Mouse (Mus musculus) MEL (cell line): Measurements from ENCODE around the gene Sap18b. TPM values are rescaled to one million over a fixed set of nuclear protein-coding genes. Genes with fewer than 3 reads are reported as not detected.
A peak's percentile ranks its signal among the peaks of the same experiment; 100 is the strongest.

Source experiments
- DNase-seq: peaks from one replicate; pipeline ENCODE4 v3.0.0; 2011; ENCODE audit warnings: low read depth, low spot score
- H3K27ac ChIP-seq: 2 replicates; pipeline ENCODE4 v1.5.1; 2012; ENCODE audit warnings: low read depth, mild to moderate bottlenecking, control low read depth, low read length, moderate library complexity; ENCODE audit not compliant: control insufficient read depth
- H3K27me3 ChIP-seq, 2 experiments: fragments of 150-350 bp in 1 of 2; sonication (generic) in 1 of 2; 2 replicates each; pipeline ENCODE4 v1.6.1; 2012; ENCODE audit warnings: low read length in 2 of 2, mild to moderate bottlenecking in 2 of 2, improper control_type of control experiment in 1 of 2, moderate library complexity in 1 of 2; ENCODE audit not compliant: insufficient read depth in 2 of 2, control insufficient read depth in 1 of 2
- H3K36me3 ChIP-seq, 2 experiments: 2 replicates each; pipeline ENCODE4 v1.6.1; 2012 to 2014; ENCODE audit warnings: low read length in 2 of 2, improper control_type of control experiment in 1 of 2, inconsistent platforms in 1 of 2, mild to moderate bottlenecking in 1 of 2; ENCODE audit not compliant: insufficient read depth in 2 of 2, control insufficient read depth in 1 of 2
- H3K4me1 ChIP-seq, 2 experiments: fragments of 150-350 bp in 1 of 2; sonication (generic) in 1 of 2; 2 replicates each; pipeline ENCODE4 v1.6.1; 2012; ENCODE audit warnings: low read length in 2 of 2, improper control_type of control experiment in 1 of 2, mild to moderate bottlenecking in 1 of 2; ENCODE audit not compliant: insufficient read depth in 2 of 2, control insufficient read depth in 1 of 2
- H3K4me3 ChIP-seq, 2 experiments: fragments of 150-350 bp in 1 of 2; sonication (generic) in 1 of 2; 2 replicates each; pipeline ENCODE4 v1.5.1; 2012; ENCODE audit warnings: low read depth in 2 of 2, low read length in 2 of 2, mild to moderate bottlenecking in 2 of 2, moderate library complexity in 2 of 2, control low read depth in 1 of 2, improper control_type of control experiment in 1 of 2; ENCODE audit not compliant: control insufficient read depth in 1 of 2, insufficient read depth in 1 of 2
- H3K79me2 ChIP-seq: 2 replicates; pipeline ENCODE4 v1.6.1; 2012; ENCODE audit warnings: mild to moderate bottlenecking, low read length, moderate library complexity; ENCODE audit not compliant: control insufficient read depth, poor library complexity, insufficient read depth
- H3K9ac ChIP-seq: 2 replicates; pipeline ENCODE4 v1.6.1; 2012; ENCODE audit warnings: low read depth, mild to moderate bottlenecking, control low read depth, low read length, moderate library complexity; ENCODE audit not compliant: control insufficient read depth, poor library complexity, severe bottlenecking
- H3K9me3 ChIP-seq: fragments of 150-350 bp; sonication (generic); replicated peaks from 2 replicates; pipeline ENCODE4 v1.6.1; 2012; ENCODE audit warnings: mild to moderate bottlenecking, low read length, improper control_type of control experiment, moderate library complexity; ENCODE audit not compliant: insufficient read depth
- BHLHE40 ChIP-seq: IDR thresholded peaks from 2 replicates; pipeline ENCODE4 v1.6.1; 2012; ENCODE audit warnings: low read depth, mild to moderate bottlenecking, inconsistent platforms, low read length, improper control_type of control experiment, borderline replicate concordance
- CHD1 ChIP-seq: IDR thresholded peaks from 2 replicates; pipeline ENCODE4 v1.6.1; 2012; ENCODE audit warnings: low read depth, mild to moderate bottlenecking, inconsistent platforms, low read length, improper control_type of control experiment
- CTCF ChIP-seq, 3 experiments: IDR thresholded peaks in 2 of 3; conservative IDR thresholded peaks in 1 of 3; 2 replicates each; pipeline ENCODE4 v1.5.1; 2011 to 2012; ENCODE audit warnings: low read length in 3 of 3, low read depth in 2 of 3, mild to moderate bottlenecking in 2 of 3, improper control_type of control experiment in 1 of 3, inconsistent platforms in 1 of 3, mixed read lengths in 1 of 3, moderate library complexity in 1 of 3; ENCODE audit not compliant: control insufficient read depth in 1 of 3, insufficient read depth in 1 of 3, poor library complexity in 1 of 3, severe bottlenecking in 1 of 3
- E2F4 ChIP-seq: IDR thresholded peaks from 2 replicates; pipeline ENCODE4 v1.6.1; 2011; ENCODE audit warnings: low read depth, low read length, improper control_type of control experiment, borderline replicate concordance
- ELF1 ChIP-seq: IDR thresholded peaks from 2 replicates; pipeline ENCODE4 v1.6.1; 2014; ENCODE audit warnings: low read depth, mild to moderate bottlenecking, inconsistent platforms, low read length, improper control_type of control experiment, moderate library complexity
- EP300 ChIP-seq, 2 experiments: IDR thresholded peaks; 2 replicates each; pipeline ENCODE4 v1.6.1; 2011; ENCODE audit warnings: improper control_type of control experiment in 2 of 2, low read length in 2 of 2, low read depth in 1 of 2, mild to moderate bottlenecking in 1 of 2
- ETS1 ChIP-seq: IDR thresholded peaks from 2 replicates; pipeline ENCODE4 v1.6.1; 2012; ENCODE audit warnings: low read depth, mild to moderate bottlenecking, inconsistent platforms, low read length, improper control_type of control experiment, moderate library complexity
- GABPA ChIP-seq: IDR thresholded peaks from 2 replicates; pipeline ENCODE4 v1.6.1; 2012; ENCODE audit warnings: low read depth, mild to moderate bottlenecking, inconsistent platforms, low read length, improper control_type of control experiment, moderate library complexity
- GATA1 ChIP-seq: IDR thresholded peaks from 2 replicates; pipeline ENCODE4 v1.6.1; 2011; ENCODE audit warnings: low read depth, low read length, improper control_type of control experiment
- HCFC1 ChIP-seq: IDR thresholded peaks from 2 replicates; pipeline ENCODE4 v1.6.1; 2012; ENCODE audit warnings: low read depth, mild to moderate bottlenecking, inconsistent platforms, low read length, improper control_type of control experiment, moderate library complexity
- JUND ChIP-seq: IDR thresholded peaks from 2 replicates; pipeline ENCODE4 v1.6.1; 2011; ENCODE audit warnings: low read depth, mild to moderate bottlenecking, improper control_type of control experiment, low read length
- KAT2A ChIP-seq: conservative IDR thresholded peaks from 2 replicates; pipeline ENCODE4 v1.6.1; 2012; ENCODE audit warnings: low read depth, low read length, improper control_type of control experiment, inconsistent platforms
- MAFK ChIP-seq: IDR thresholded peaks from 2 replicates; pipeline ENCODE4 v1.6.1; 2011; ENCODE audit warnings: low read depth, mild to moderate bottlenecking, low read length, improper control_type of control experiment, borderline replicate concordance
- MAX ChIP-seq: IDR thresholded peaks from 2 replicates; pipeline ENCODE4 v1.6.1; 2011; ENCODE audit warnings: low read length, improper control_type of control experiment
- MAZ ChIP-seq: IDR thresholded peaks from 2 replicates; pipeline ENCODE4 v1.6.1; 2012; ENCODE audit warnings: low read depth, mild to moderate bottlenecking, inconsistent platforms, low read length, improper control_type of control experiment
- MEF2A ChIP-seq: IDR thresholded peaks from 2 replicates; pipeline ENCODE4 v1.6.1; 2014; ENCODE audit warnings: low read depth, mild to moderate bottlenecking, inconsistent platforms, low read length, improper control_type of control experiment; ENCODE audit not compliant: poor library complexity, insufficient replicate concordance, severe bottlenecking; ENCODE audit errors: extremely low read depth
- MXI1 ChIP-seq: IDR thresholded peaks from 2 replicates; pipeline ENCODE4 v1.6.1; 2011; ENCODE audit warnings: mild to moderate bottlenecking, low read depth, low read length, improper control_type of control experiment
- MYB ChIP-seq: IDR thresholded peaks from 2 replicates; pipeline ENCODE4 v1.6.1; 2011; ENCODE audit warnings: mild to moderate bottlenecking, low read depth, low read length, improper control_type of control experiment
- MYC ChIP-seq: IDR thresholded peaks from 2 replicates; pipeline ENCODE4 v1.6.1; 2011; ENCODE audit warnings: low read depth, mild to moderate bottlenecking, low read length, improper control_type of control experiment, moderate library complexity
- NELFE ChIP-seq: IDR thresholded peaks from 2 replicates; pipeline ENCODE4 v1.6.1; 2011; ENCODE audit warnings: low read depth, low read length, improper control_type of control experiment
- NRF1 ChIP-seq: IDR thresholded peaks from 2 replicates; pipeline ENCODE4 v1.6.1; 2014; ENCODE audit warnings: low read depth, mild to moderate bottlenecking, inconsistent platforms, low read length, improper control_type of control experiment, moderate library complexity; ENCODE audit not compliant: poor library complexity, insufficient read depth, severe bottlenecking
- POLR2AphosphoS2 ChIP-seq: IDR thresholded peaks from 2 replicates; pipeline ENCODE4 v1.6.1; 2011; ENCODE audit warnings: low read length, improper control_type of control experiment
- POLR2AphosphoS5 ChIP-seq: IDR thresholded peaks from 2 replicates; pipeline ENCODE4 v1.6.1; 2012; ENCODE audit warnings: low read depth, borderline replicate concordance, mild to moderate bottlenecking, inconsistent platforms, low read length, moderate library complexity, mixed read lengths
- RAD21 ChIP-seq: IDR thresholded peaks from 2 replicates; pipeline ENCODE4 v1.6.1; 2011; ENCODE audit warnings: mild to moderate bottlenecking, low read depth, low read length, improper control_type of control experiment
- RCOR1 ChIP-seq: IDR thresholded peaks from 2 replicates; pipeline ENCODE4 v1.6.1; 2012; ENCODE audit warnings: low read depth, mild to moderate bottlenecking, inconsistent platforms, low read length, improper control_type of control experiment
- SIN3A ChIP-seq: IDR thresholded peaks from 2 replicates; pipeline ENCODE4 v1.6.1; 2012; ENCODE audit warnings: low read length, improper control_type of control experiment, inconsistent platforms
- SMC3 ChIP-seq: IDR thresholded peaks from 2 replicates; pipeline ENCODE4 v1.6.1; 2011; ENCODE audit warnings: low read depth, low read length, improper control_type of control experiment
- TAL1 ChIP-seq: IDR thresholded peaks from 2 replicates; pipeline ENCODE4 v1.6.1; 2012; ENCODE audit warnings: mild to moderate bottlenecking, inconsistent platforms, low read length, moderate library complexity, mixed read lengths
- TBP ChIP-seq: IDR thresholded peaks from 2 replicates; pipeline ENCODE4 v1.8.0; 2011; ENCODE audit warnings: low read depth, low read length, improper control_type of control experiment
- TCF12 ChIP-seq: IDR thresholded peaks from 2 replicates; pipeline ENCODE4 v1.6.1; 2014; ENCODE audit warnings: low read depth, mild to moderate bottlenecking, inconsistent platforms, low read length, improper control_type of control experiment, moderate library complexity
- UBTF ChIP-seq: IDR thresholded peaks from 2 replicates; pipeline ENCODE4 v1.6.1; 2012; ENCODE audit warnings: low read depth, mild to moderate bottlenecking, inconsistent platforms, low read length, improper control_type of control experiment, moderate library complexity, borderline replicate concordance; ENCODE audit not compliant: insufficient read depth
- USF1 ChIP-seq: IDR thresholded peaks from 2 replicates; pipeline ENCODE4 v1.6.1; 2014; ENCODE audit warnings: low read depth, mild to moderate bottlenecking, inconsistent platforms, low read length, improper control_type of control experiment, moderate library complexity
- USF2 ChIP-seq, 2 experiments: IDR thresholded peaks; 2 replicates each; pipeline ENCODE4 v1.6.1; 2011 to 2012; ENCODE audit warnings: improper control_type of control experiment in 2 of 2, low read length in 2 of 2, borderline replicate concordance in 1 of 2, inconsistent platforms in 1 of 2, low read depth in 1 of 2, mild to moderate bottlenecking in 1 of 2; ENCODE audit not compliant: insufficient read depth in 1 of 2
- ZC3H11A ChIP-seq: IDR thresholded peaks from 2 replicates; pipeline ENCODE4 v1.6.1; 2012; ENCODE audit warnings: low read depth, mild to moderate bottlenecking, inconsistent platforms, low read length, improper control_type of control experiment
- ZKSCAN1 ChIP-seq: IDR thresholded peaks from 2 replicates; pipeline ENCODE4 v1.6.1; 2012; ENCODE audit warnings: low read depth, mild to moderate bottlenecking, inconsistent platforms, low read length, improper control_type of control experiment, moderate library complexity
- ZMIZ1 ChIP-seq: IDR thresholded peaks from 2 replicates; pipeline ENCODE4 v1.6.1; 2012; ENCODE audit warnings: low read depth, mild to moderate bottlenecking, inconsistent platforms, low read length, improper control_type of control experiment, moderate library complexity
- ZNF384 ChIP-seq: IDR thresholded peaks from 2 replicates; pipeline ENCODE4 v1.6.1; 2012; ENCODE audit warnings: low read depth, mild to moderate bottlenecking, inconsistent platforms, low read length, improper control_type of control experiment
- polyA plus RNA-seq, 2 experiments: library from polyadenylated mRNA; stranded (reverse) in 1 of 2; unstranded in 1 of 2; fragments of >175 nt in 1 of 2; fragments of >200 nt in 1 of 2; gene quantifications; 2 replicates each; pipeline versions ENCODE4 v1.2.1 to v1.2.4; 2012; ENCODE audit warnings: low replicate concordance in 2 of 2, low read depth in 1 of 2; ENCODE audit not compliant: insufficient read length in 2 of 2, insufficient read depth in 1 of 2, missing spikeins in 1 of 2
- total RNA-seq: library from RNA; depleted of rRNA; stranded (reverse); fragments of 300-350 nt; gene quantifications from 2 replicates; pipeline ENCODE4 v1.2.3, GENCODE M21; 2012

The Sap18b gene
- total and polyA plus RNA-seq, 3 experiments: 182 to 354 TPM; not detected in 1

- peaks cover 0 to 11% of the 10 kb centered on the region in 2 experiments; a peak in 2 of 4 replicates for H3K36me3 ChIP-seq
- H3K27me3 ChIP-seq: no peaks in the 10 kb centered on the region; a peak in 1 of 4 replicates
- H3K27ac ChIP-seq: no peak overlapping the region
- no peaks in the 10 kb centered on the region for H3K9me3 ChIP-seq
- H3K9ac ChIP-seq: peak overlapping the region; percentile 71; the same call in 1 of the 2 replicates
- H3K79me2 ChIP-seq: peaks cover 3% of the 10 kb centered on the region; the same call in 1 of the 2 replicates
- H3K4me1 ChIP-seq: peaks cover 4 to 22% of the 10 kb centered on the region in 2 experiments
- peak; percentile 59 for DNase-seq
- H3K4me3 ChIP-seq: peak overlapping the region; percentile 63 to 85; a peak in 3 of 4 replicates
- TF ChIP-seq NELFE: no peak
- TF ChIP-seq E2F4: no peak
- TF ChIP-seq TBP: no peak
- TF ChIP-seq NRF1: no peak
- no peak for TF ChIP-seq RAD21
- peak; percentile 63 for TF ChIP-seq RCOR1
- TF ChIP-seq GABPA: no peak
- no peak for TF ChIP-seq GATA1
- no peak for TF ChIP-seq UBTF
- no peak for TF ChIP-seq MAZ
- no peak for TF ChIP-seq SIN3A
- TF ChIP-seq POLR2AphosphoS2: no peak
- no peak for TF ChIP-seq KAT2A
- TF ChIP-seq MAX: no peak
- no peak for TF ChIP-seq ZNF384
- no peak for TF ChIP-seq ZMIZ1
- TF ChIP-seq CHD1: no peak
- TF ChIP-seq ETS1: peak; percentile 51; the same call in 1 of the 2 replicates
- TF ChIP-seq MAFK: no peak
- TF ChIP-seq MYC: no peak
- no peak for TF ChIP-seq USF1
- no peak for TF ChIP-seq ZC3H11A
- TF ChIP-seq BHLHE40: no peak
- peak; percentile 27; the same call in 1 of the 2 replicates for TF ChIP-seq MXI1
- TF ChIP-seq JUND: no peak
- no peak for TF ChIP-seq HCFC1
- no peak for TF ChIP-seq ZKSCAN1
- TF ChIP-seq TAL1: no peak
- TF ChIP-seq POLR2AphosphoS5: no peak
- TF ChIP-seq TCF12: no peak; the same call in 1 of the 2 replicates
- TF ChIP-seq ELF1: no peak
- TF ChIP-seq MYB: no peak
- 0 out of 4 replicates have a peak, but pooled peaks of 1 of the 2 experiments have one; percentile 38 for TF ChIP-seq EP300 (IDR thresholded peaks at IDR 0.05; ENCODE audit: low read depth in 1 of 2, low read length in 2 of 2)
- no peak for TF ChIP-seq MEF2A
- TF ChIP-seq USF2 (IDR thresholded peaks at IDR 0.05; ENCODE audit: borderline replicate concordance in 1 of 2, insufficient read depth in 1 of 2, low read depth in 1 of 2, low read length in 2 of 2): no peak
- peak in 1 of 3 experiments; percentile 30; a peak in 2 of 6 replicates for TF ChIP-seq CTCF (IDR thresholded peaks at IDR 0.05 in 2 of 3, conservative IDR thresholded peaks at IDR 0.05 in 1 of 3; ENCODE audit: control insufficient read depth in 1 of 3, insufficient read depth in 1 of 3, low read depth in 2 of 3, low read length in 3 of 3, poor library complexity in 1 of 3, severe bottlenecking in 1 of 3)
- no peak for TF ChIP-seq SMC3
These were observed 27.1 kb downstream of the Sap18b start for GRCm38 (mm10) chr8:95852290-95852689.
